Mouse (Mus musculus) thymus, adult 2 months (tissue): ENCODE measurements around the gene Plk3.

ENCODE experiments used
- CTCF ChIP-seq: fragments of 200-500 bp; IDR thresholded peaks from 2 replicates; pipeline ENCODE4 v1.5.1; 2012; ENCODE audit warnings: mild to moderate bottlenecking, control low read depth, low read length, moderate library complexity, borderline replicate concordance; ENCODE audit not compliant: control insufficient read depth, poor library complexity, insufficient read depth; ENCODE audit errors: extremely low read depth
- POLR2A ChIP-seq: fragments of 200-500 bp; IDR thresholded peaks from 2 replicates; pipeline ENCODE4 v1.6.1; 2012; ENCODE audit warnings: mild to moderate bottlenecking, low read length, control low read depth, moderate library complexity; ENCODE audit not compliant: control insufficient read depth, poor library complexity, insufficient read depth; ENCODE audit errors: extremely low read depth

DNA sequence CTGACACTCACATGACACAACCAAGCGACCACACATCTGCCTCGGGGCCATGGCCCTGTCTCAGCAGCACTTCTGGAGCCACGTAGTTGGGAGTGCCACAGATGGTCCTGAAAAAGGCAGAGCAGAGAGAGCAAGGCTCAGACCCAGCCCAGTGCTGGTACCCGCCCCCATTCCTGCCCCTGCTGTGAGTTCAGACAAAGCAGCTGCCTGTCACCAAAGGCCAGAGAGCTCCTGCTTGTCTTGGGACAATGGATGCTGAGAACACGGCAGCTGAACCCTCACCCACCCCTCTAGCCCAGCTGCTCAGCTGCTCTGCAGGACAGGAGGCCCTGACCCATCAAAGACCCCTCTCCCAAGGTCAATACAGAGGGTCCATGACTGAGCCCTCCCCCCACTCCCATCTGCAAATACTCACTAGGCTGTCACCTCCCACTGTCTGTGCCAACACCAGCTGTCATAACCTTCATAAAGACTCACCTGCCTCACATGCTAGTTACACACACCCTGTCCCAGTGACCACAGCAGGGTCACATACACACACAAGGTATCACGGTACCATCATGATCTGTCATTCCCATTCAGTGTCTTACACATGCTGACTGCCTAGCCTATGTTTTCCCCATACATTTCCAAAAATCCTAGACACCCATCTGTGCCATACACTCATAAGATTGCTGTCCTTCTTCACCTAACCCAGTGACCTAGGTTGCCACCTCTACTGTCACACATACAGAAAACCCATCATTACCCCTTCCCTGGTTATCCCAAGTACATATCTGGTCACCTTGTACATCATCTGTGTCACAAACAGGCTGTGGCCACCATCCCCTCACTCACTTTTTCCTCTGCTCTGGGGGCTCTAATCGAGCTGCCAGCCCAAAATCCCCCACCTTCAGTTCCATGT lies 1.6 kb downstream of the Plk3 start:
- no peak for TF ChIP-seq CTCF
- no peak for TF ChIP-seq POLR2A
